Mouse (Mus musculus) hindbrain, embryonic 14.5 days (tissue): ENCODE measurements around the gene Mgat5b. TPM values are rescaled to one million over a fixed set of nuclear protein-coding genes. Genes with fewer than 3 reads are reported as not detected.

ENCODE experiments used
- ATAC-seq: fragments of 200-750 bp; cut with Nextera tagmentation; 2 replicates; pipeline ENCODE4 v1.8.0; 2017; ENCODE audit warnings: moderate number of reproducible peaks, mild to moderate bottlenecking, moderate TSS enrichment, moderate library complexity; ENCODE audit not compliant: low FRiP score
- DNase-seq: peaks from one replicate; pipeline ENCODE4 v3.0.0-alpha.2; 2015; ENCODE audit warnings: low spot score
- H3K27ac ChIP-seq: fragments of 300-500 bp; sonication (generic); 2 replicates; pipeline ENCODE4 v1.5.1; 2014; ENCODE audit warnings: mild to moderate bottlenecking, moderate library complexity
- H3K27me3 ChIP-seq: fragments of 300-500 bp; sonication (generic); 2 replicates; pipeline ENCODE4 v1.6.1; 2014; ENCODE audit warnings: mild to moderate bottlenecking, low read length, mixed read lengths; ENCODE audit not compliant: control insufficient read depth, insufficient read depth
- H3K36me3 ChIP-seq: fragments of 300-500 bp; sonication (generic); replicated peaks from 2 replicates; pipeline ENCODE4 v1.6.1; 2014; ENCODE audit not compliant: control insufficient read depth, insufficient read depth
- H3K4me1 ChIP-seq: fragments of 300-500 bp; sonication (generic); replicated peaks from 2 replicates; pipeline ENCODE4 v1.6.1; 2014; ENCODE audit warnings: antibody characterized with exemption, low read length, mixed read lengths; ENCODE audit not compliant: control insufficient read depth, insufficient read depth
- H3K4me2 ChIP-seq: fragments of 300-500 bp; sonication (generic); replicated peaks from 2 replicates; pipeline ENCODE4 v1.6.1; 2014; ENCODE audit warnings: mild to moderate bottlenecking, moderate library complexity
- H3K4me3 ChIP-seq: fragments of 300-500 bp; sonication (generic); replicated peaks from 2 replicates; pipeline ENCODE4 v1.5.1; 2014; ENCODE audit warnings: mild to moderate bottlenecking, low read length
- H3K9ac ChIP-seq: fragments of 300-500 bp; sonication (generic); 2 replicates; pipeline ENCODE4 v1.6.1; 2014
- H3K9me3 ChIP-seq: fragments of 300-500 bp; sonication (generic); 2 replicates; pipeline ENCODE4 v1.6.1; 2016; ENCODE audit warnings: low read length; ENCODE audit not compliant: control insufficient read depth
- WGBS: fragments of 180-500 bp; shearing (Covaris S2); extraction: QIAGEN DNeasy Blood & Tissue Kit; methylation state at CpG from one replicate; pipeline ENCODE4 v1.1.7; 2014; 5-methylcytosine and 5-hydroxymethylcytosine counted together
- polyA plus RNA-seq: library from polyadenylated mRNA; unstranded; fragments of >200 nt; fragmentation: Nextera tagmentation; extraction: Ambion mirVana; gene quantifications from 2 replicates; pipeline ENCODE4 v1.2.1, GENCODE M21; 2014

Mgat5b gene
- polyA plus RNA-seq, 1 experiment from 2014 or later, result 24.5 TPM

DNA sequence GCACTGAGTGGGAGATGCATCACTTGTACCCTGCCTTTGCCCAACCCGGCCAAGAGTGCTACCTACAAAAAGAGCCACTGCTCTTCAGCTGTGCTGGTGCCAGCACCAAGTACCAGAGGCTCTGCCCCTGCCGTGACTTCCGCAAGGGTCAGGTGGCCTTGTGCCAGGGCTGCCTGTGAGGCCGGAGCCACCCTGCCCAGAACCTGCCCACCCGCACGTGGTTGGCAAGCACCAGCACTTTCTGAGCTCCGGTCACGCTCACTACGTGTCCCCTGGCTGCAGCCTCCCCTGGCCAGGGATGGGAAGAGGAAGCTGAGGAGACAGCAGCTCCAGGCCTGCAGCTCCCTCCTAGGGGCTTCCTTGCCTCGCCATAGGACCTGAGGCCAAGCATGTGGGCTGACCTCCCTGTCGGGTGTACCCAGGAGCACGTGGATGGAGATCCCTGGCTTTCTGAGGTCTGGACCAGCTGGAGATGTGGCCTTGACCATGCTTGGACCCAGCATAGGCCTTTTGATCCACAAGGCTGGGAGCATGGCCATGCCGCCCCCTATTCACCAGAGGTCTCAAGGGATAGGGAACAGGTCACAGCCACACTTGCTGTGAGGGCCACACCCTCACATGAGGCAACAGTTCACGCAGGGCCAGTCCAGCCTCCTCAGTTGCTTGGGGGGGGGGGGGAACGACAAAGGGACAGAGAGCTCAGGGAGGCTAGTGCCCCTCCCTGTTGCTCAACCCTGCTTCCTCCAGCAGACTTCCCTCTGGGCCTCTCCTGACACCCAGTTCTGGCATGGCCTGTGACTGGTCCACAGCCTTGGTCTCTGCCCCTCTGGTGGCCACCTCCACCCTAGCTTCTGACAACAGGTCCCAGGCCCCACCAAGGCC lies 67.1 kb downstream of the Mgat5b start:
- Histone ChIP-seq H3K27ac (no peak overlapping the region), H3K9ac (no peak overlapping the region; the same call in 1 of the 2 replicates), H3K27me3 (no peaks in the 10 kb centered on the region), H3K4me2 (no peak overlapping the region), H3K4me3 (no peak overlapping the region), H3K36me3 (peaks cover 48% of the 10 kb centered on the region), H3K9me3 (no peaks in the 10 kb centered on the region), H3K4me1 (peaks cover 15% of the 10 kb centered on the region)
- ATAC-seq (0 out of 2 replicates have a peak, but pooled peaks have one; percentile 25), DNase-seq (no peak)
- 88% methylated on average over 15 of the region's 15 CpGs for WGBS

DNA sequence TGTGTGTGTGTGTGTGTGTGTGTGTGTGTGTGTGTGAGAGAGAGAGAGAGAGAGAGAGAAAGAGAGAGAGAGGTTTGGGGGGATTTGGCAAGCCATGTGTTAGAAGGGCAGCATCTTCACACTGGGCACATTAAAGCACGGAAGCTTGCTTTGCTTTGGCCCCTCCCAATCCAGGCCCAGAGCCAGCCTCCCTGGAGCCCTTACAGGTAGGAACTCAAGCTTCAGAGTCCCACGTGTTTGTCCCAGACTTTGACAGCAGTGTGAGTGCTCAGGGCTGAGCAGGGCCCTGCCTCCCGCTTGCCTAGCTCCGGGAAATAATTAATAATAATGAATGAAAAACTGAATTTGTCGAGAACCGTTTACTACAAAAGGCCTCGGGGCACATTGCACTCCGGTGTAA lies 69.5 kb downstream of the Mgat5b start:
- Histone ChIP-seq H3K27ac (peak overlapping the region; percentile 44; the same call in 1 of the 2 replicates), H3K36me3 (peaks cover 37% of the 10 kb centered on the region), H3K4me1 (peaks cover 15% of the 10 kb centered on the region), H3K9ac (no peak overlapping the region), H3K27me3 (no peaks in the 10 kb centered on the region), H3K4me3 (no peak overlapping the region), H3K9me3 (no peaks in the 10 kb centered on the region), H3K4me2 (no peak overlapping the region)
- ATAC-seq (no peak), DNase-seq (no peak)
- WGBS, result 28% methylated on average over 8 of the region's 8 CpGs

- no peak overlapping the region for H3K9ac ChIP-seq
- no peaks in the 10 kb centered on the region for H3K9me3 ChIP-seq
- no peak overlapping the region for H3K4me3 ChIP-seq
- peak overlapping the region; percentile 56 for H3K27ac ChIP-seq
- peaks cover 20% of the 10 kb centered on the region for H3K36me3 ChIP-seq
- DNase-seq (peak; percentile 44), ATAC-seq (0 out of 2 replicates have a peak, but pooled peaks have one; percentile 25)
- peaks cover 27% of the 10 kb centered on the region for H3K4me1 ChIP-seq
- H3K27me3 ChIP-seq, result no peaks in the 10 kb centered on the region
- WGBS, result 40% methylated on average over 7 of the region's 7 CpGs
- H3K4me2 ChIP-seq, result no peak overlapping the region
Measured at GRCm38 (mm10) chr11:116990231-116990630, 71.6 kb downstream of the Mgat5b start.

DNA sequence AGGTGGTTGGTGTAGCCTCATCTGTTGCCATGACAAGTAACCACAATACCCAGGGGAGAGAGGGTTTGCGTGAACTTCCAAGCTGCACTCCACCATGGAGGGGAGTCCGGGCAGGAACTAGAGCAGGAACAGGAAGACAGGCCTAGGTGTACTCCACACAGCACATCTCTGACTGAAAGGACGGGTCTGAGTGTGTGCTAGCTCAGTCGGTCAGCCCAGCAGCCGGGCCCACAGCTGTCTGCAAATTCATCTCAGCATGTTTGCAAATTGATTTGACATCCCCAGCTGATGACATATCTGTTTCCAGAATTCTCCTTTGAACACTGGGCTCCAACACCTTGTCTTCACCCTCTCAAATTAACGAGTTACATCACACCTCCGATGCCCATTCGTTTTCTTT lies 72.7 kb downstream of the Mgat5b start:
- Histone ChIP-seq H3K4me1 (peaks cover 27% of the 10 kb centered on the region), H3K4me3 (no peak overlapping the region), H3K27ac (peak overlapping the region; percentile 43; the same call in 1 of the 2 replicates), H3K36me3 (peaks cover 8% of the 10 kb centered on the region; the same call in 1 of the 2 replicates), H3K9me3 (no peaks in the 10 kb centered on the region), H3K27me3 (no peaks in the 10 kb centered on the region), H3K4me2 (no peak overlapping the region), H3K9ac (no peak overlapping the region)
- 49% methylated on average over 8 of the region's 8 CpGs for WGBS
- no peak for ATAC-seq
- no peak for DNase-seq

DNA sequence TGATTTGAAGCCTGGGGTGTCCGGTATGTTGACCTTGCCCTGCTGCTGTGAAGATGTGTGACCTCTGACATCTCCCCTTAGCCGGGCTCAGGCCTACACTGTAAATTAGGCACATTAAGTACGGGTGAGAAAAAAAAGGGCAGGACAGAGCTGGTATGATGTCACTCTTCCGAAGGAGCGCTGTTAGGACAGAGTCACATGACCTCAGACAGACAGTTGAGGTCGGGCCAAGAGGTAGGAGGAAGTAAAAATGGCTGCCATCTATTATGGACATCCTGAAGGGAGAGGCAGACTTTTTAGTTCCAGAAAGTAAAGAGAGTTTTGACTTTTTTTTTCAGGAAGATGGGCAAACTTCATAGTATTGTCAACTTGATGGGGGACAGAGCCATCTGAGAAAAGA lies 73.3 kb downstream of the Mgat5b start:
- H3K36me3 ChIP-seq, result 0 out of 2 replicates have a peak, but pooled peaks cover 3% of the 10 kb centered on the region
- no peak overlapping the region for H3K4me2 ChIP-seq
- WGBS, result 74% methylated on average over 6 of the region's 6 CpGs
- ATAC-seq (no peak), DNase-seq (no peak)
- no peak overlapping the region for H3K4me3 ChIP-seq
- H3K9ac ChIP-seq, result no peak overlapping the region
- H3K27me3 ChIP-seq, result no peaks in the 10 kb centered on the region
- no peaks in the 10 kb centered on the region for H3K9me3 ChIP-seq
- peaks cover 27% of the 10 kb centered on the region for H3K4me1 ChIP-seq
- peak overlapping the region; percentile 16; the same call in 1 of the 2 replicates for H3K27ac ChIP-seq

- Histone ChIP-seq H3K9ac (peak overlapping the region; percentile 31; the same call in 1 of the 2 replicates), H3K36me3 (no peaks in the 10 kb centered on the region), H3K9me3 (no peaks in the 10 kb centered on the region), H3K27me3 (no peaks in the 10 kb centered on the region), H3K4me2 (peak overlapping the region; percentile 41), H3K4me3 (no peak overlapping the region), H3K4me1 (peaks cover 20% of the 10 kb centered on the region), H3K27ac (peak overlapping the region; percentile 49)
- peak; percentile 77 for DNase-seq
- WGBS, result under 1% methylated on average over 18 of the region's 18 CpGs
- ATAC-seq, result no peak
Measured at GRCm38 (mm10) chr11:116994095-116994582, 75.5 kb downstream of the Mgat5b start.

GRCm38 (mm10) chr11:116996976-116997375 lies 78.3 kb downstream of the Mgat5b start:
- no peak overlapping the region for H3K4me2 ChIP-seq
- no peaks in the 10 kb centered on the region; the same call in 1 of the 2 replicates for H3K27me3 ChIP-seq
- H3K36me3 ChIP-seq, result no peaks in the 10 kb centered on the region
- 34% methylated on average over 3 of the region's 3 CpGs for WGBS
- ATAC-seq, result no peak
- no peak overlapping the region for H3K9ac ChIP-seq
- H3K27ac ChIP-seq, result no peak overlapping the region
- H3K4me3 ChIP-seq, result no peak overlapping the region
- no peaks in the 10 kb centered on the region for H3K9me3 ChIP-seq
- no peak for DNase-seq
- peaks cover 15% of the 10 kb centered on the region for H3K4me1 ChIP-seq

GRCm38 (mm10) chr11:116998935-116999334 lies 80.3 kb downstream of the Mgat5b start:
- 92% methylated on average over 5 of the region's 5 CpGs for WGBS
- Histone ChIP-seq H3K4me2 (no peak overlapping the region), H3K36me3 (no peaks in the 10 kb centered on the region), H3K27me3 (no peaks in the 10 kb centered on the region; the same call in 1 of the 2 replicates), H3K9me3 (no peaks in the 10 kb centered on the region), H3K27ac (no peak overlapping the region), H3K9ac (no peak overlapping the region), H3K4me3 (no peak overlapping the region), H3K4me1 (peaks cover 19% of the 10 kb centered on the region)
- DNase-seq, result no peak
- no peak for ATAC-seq

DNA sequence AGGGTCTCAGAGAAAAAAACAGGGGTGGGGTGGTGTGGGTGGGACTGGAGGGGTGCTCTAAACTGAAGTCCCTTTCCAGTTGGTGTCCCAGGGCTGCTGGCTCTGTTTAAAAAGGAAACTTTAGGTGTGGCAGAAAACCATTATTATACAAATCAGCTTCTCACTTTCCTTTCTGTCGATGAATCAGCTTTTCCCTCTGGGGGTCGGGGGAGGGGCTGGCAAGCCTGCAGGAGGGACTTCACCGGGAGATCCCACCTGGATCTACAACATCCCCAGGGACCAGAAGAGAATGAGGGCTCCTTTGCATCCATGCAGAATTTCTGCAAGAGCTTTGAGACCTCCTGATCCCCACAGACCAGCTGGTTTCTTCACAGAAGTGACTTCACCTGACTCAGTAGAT lies 81.6 kb downstream of the Mgat5b start:
- no peak overlapping the region for H3K4me2 ChIP-seq
- no peaks in the 10 kb centered on the region for H3K9me3 ChIP-seq
- no peak overlapping the region for H3K9ac ChIP-seq
- DNase-seq, result no peak
- no peaks in the 10 kb centered on the region; the same call in 1 of the 2 replicates for H3K27me3 ChIP-seq
- H3K4me3 ChIP-seq, result no peak overlapping the region
- H3K4me1 ChIP-seq, result peaks cover 17% of the 10 kb centered on the region
- no peaks in the 10 kb centered on the region for H3K36me3 ChIP-seq
- no peak for ATAC-seq
- 3% methylated on average over 3 of the region's 3 CpGs for WGBS
- H3K27ac ChIP-seq, result no peak overlapping the region
